Mouse (Mus musculus) WW6 (cell line): ENCODE data around the gene Dnm2.
"Not testable (repeated sequence)": the region's sequence is repeated elsewhere in the genome, so short reads cannot be mapped to it uniquely, and the experiment has no call there.

Source experiments
- DNase-seq: peaks from one replicate; pipeline ENCODE4 v3.0.0-alpha.2; 2013; ENCODE audit warnings: low read depth, low spot score

The Dnm2 gene

DNA sequence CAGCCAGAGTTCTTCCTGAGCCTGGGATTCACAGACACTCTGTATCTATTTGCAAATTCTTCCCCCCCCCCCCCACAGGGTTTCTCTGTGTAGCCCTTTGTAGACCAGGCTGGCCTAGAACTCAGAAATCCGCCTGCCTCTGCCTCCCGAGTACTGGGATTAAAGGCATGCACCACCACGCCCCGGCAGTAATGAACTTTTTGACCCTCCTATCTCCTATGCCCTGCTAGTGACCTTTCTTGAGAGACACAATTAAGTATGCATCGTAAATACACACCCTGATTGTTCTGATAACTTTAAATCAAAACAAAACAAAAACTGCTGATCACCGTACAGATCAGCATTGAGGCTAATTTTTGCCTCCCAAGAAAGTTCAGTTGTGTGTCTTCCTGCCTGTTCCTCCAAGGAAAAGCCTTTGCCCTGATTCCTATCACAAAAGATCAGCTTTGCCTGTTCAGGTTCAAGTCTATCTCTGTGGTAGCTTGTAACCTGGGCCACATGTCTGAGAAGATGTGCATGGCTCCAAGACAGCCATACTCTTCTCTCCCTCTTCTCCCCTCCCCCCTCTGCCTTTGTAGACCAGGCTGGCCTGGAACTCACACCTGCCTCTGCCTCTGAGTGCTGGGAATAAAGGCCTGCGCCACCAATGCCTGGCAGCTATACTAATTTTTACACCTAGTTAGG is 31.7 kb downstream of the Dnm2 start:
- no peak for DNase-seq

DNA sequence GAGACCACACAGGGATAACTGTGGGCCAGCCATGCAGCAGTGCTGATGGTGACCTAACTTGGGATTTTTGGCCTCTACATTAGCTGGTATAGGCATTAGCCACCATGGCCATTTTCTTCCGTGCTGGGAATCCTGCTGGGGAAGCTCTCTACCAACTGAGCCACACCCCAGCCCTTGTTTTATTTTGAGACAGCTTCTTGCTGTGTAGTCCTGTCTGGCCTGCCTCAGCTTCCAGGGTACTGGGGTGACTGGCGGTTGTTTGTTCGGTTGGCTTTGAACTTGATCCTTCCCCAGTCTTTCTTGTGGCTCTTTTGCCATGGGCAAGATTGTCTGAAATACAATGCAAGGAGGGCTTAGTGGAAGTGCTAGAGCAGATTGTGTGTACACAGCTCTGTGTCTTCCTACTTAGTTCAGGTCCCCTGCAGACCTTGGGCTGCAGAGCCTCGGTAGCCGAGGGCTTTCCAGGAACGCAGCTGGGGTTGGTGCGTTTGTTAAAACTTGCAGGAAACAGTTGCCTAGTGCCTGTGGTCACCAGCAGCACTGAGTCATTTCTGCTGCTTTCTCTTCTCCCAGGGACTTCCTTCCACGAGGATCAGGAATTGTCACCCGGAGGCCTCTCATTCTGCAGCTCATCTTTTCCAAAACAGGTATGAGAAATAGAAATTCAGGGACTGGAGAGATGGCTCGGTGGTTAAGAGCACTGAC is 32.4 kb downstream of the Dnm2 start:
- DNase-seq, result no peak

DNA sequence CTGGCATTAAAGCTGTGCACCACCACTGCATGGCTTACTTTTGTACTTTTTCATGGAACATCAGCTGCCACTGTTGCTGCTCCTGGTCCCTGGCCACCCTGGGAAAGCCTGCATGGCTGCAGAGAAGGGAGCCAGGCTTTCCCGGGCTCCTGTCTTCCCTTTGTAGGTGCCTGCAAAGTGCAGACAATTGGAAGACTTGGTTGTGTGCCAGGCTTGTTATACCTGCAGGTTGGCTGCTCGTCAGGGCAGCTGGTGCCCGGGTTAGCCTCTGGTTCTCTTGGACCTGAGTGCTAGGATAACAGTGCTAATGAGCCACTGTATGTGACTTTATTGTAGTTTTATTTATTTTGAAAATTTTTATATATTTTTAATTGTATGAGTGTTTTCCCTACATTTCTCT is 34.1 kb downstream of the Dnm2 start:
- DNase-seq, result no peak

- no peak for DNase-seq
Observed at GRCm38 (mm10) chr9:21460400-21460940, 35.8 kb downstream of the Dnm2 start.

- DNase-seq, result no peak
Observed at GRCm38 (mm10) chr9:21463138-21463590, 38.5 kb downstream of the Dnm2 start.

GRCm38 (mm10) chr9:21463766-21464564 is 39.3 kb downstream of the Dnm2 start:
- DNase-seq, result no peak

DNA sequence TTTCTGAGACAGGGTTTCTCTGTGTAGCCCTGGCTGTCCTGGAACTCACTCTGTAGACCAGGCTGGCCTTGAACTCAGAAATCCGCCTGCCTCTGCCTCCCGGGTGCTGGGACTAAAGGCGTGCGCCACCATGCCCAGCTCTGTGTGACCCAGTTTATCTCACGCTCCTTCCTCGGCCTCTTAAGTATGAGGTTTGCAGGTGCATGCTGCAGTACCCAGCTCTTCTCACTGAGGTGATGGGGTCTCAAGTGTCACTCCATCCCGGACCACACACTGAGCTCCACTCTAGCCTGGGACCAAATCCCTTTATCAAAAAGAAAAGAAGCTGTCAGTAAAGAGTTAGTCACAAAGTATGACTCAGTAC is 39.8 kb downstream of the Dnm2 start:
- not testable (repeated sequence) for DNase-seq

GRCm38 (mm10) chr9:21469032-21470024 is 44.6 kb downstream of the Dnm2 start:
- no peak for DNase-seq

DNA sequence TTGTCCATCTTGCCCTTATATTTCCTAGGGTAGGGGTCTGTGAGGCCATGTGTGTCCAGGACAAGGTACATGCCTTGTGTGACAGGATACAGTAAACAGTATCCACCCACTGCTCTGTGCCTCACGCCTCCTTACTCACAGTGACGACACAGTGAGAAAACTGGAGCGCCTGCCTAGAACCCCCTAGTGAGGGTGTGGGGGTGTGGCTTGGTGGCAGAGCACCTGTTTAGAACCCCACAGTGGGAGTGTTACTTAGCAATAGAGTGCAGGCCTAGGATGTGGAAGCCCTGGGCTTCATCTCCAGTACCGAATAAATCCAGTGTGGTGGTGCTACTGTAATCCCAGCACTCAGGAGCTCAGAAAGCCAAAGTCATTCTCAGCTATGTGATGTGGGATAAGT is 48.2 kb downstream of the Dnm2 start:
- DNase-seq, result no peak

DNA sequence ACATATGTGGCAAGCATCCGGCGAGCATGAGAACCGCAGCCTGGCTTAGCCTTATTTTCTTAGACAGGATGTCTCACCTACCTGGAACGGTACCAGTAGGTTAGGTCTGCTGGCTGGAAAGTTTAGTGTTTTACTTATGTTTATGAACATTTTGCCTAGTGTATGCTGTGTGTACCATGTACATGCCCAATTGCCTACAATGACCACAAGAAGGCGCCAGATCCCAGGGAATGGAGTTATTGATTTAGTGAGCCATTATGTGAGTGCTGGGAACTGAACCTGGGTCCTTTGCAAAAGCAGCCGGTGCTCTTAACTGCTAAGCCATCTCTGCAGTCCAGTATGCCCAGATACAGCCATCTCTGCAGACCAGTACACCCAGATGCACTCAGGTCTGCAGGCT is 53.0 kb downstream of the Dnm2 start:
- no peak for DNase-seq

DNA sequence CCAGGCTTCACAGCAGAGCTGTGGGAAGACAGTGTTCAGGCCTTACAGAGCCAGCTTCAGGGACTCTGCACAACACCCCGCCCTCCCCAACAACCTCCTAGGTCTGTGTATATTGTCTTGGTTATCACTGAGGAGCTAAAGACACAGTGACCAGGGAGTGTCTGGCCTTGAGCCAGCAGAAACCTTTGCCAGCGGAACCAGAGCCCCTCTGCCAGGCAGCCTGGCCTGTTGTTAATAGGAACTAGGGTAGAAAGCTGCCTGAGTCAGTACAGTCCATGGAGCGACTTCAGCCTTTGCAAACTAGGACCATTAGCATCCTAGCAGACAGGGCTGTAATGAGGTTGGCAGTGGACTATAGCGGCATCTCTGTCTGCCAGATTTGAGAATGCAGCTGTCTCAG is 59.4 kb downstream of the Dnm2 start:
- no peak for DNase-seq

DNA sequence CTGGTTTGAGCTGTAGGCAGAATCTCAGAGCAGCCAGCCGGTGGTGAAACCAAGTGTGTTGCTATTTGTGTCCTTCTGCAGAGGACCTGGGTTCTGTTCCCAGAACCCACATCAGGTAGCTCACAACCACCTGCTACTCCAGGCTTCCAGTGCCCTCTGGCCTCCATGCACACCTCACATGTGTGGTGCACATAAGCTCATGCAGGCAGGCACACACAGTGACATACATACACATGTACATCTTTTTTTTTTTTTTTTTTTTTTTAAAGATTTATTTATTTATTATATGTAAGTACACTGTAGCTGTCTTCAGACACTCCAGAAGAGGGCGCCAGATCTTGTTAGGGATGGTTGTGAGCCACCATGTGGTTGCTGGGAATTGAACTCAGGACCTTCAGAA is 63.5 kb downstream of the Dnm2 start:
- not testable (repeated sequence) for DNase-seq

DNA sequence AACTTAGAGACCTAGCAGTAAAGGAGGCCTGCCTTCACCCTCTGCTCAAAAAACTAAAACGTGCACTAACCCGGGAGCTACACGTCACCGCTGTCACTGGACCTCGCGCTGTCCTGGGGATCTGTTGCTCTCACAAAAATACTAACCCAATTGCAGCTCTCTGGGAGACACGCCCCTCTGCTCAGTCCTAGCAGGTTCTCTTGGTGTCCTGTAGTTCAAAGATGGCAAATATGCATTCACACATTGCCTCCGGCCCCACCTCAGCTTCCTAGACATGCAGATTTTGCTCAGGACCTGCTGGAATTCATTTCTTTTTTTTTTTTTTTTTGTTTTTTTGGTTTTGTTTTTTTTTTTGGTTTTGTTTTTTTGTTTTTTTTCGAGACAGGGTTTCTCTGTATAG is 66.0 kb downstream of the Dnm2 start:
- DNase-seq, result no peak

- DNase-seq, result no peak
Observed at GRCm38 (mm10) chr9:21493907-21494306, 69.2 kb downstream of the Dnm2 start.

GRCm38 (mm10) chr9:21494726-21495125 is 70.0 kb downstream of the Dnm2 start:
- no peak for DNase-seq

- no peak for DNase-seq
Observed at GRCm38 (mm10) chr9:21496308-21497049, 71.8 kb downstream of the Dnm2 start.

DNA sequence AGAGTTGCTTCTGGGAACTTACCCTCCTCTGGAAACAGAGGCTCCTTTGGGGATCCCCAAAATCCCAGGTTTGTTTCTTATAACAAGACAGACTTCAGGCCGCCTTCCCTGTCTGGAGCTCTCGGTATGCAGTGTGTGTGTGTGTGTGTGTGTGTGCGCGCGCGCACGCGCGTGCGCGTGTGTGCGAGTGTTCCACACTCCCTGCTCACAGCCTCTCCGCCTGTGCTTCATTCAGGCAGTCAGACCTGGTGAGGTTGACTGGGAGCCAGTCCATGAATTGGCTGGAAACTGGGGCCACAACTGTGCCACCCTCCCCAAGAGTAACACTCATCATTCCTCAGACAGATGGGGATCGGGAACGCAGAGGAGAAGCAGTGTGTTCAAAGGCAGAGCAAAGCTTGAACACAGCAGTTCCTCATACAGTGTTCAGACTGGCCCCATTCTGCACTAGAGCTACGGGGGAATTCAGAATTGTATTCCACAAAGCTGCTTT is 72.4 kb downstream of the Dnm2 start:
- DNase-seq, result no peak

DNA sequence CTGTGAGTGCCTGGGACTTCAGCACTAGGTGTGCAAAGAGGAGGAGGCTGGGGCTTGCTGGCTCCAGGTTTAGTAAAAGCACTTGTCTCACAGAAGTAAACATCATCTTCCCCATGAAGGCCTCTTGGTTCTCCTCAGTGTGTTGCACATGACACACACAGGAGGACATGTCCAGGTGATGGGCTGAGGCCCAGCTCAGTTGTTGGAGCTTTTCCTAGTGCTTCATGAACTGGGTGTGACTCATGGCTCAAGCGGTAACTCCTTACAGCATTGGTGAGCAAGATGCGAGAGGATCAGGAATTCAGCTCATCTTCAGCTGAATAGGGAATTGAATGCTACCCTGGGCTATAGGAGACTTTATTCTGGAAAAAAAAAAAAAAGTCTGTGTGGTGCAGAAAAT is 73.0 kb downstream of the Dnm2 start:
- DNase-seq, result no peak

DNA sequence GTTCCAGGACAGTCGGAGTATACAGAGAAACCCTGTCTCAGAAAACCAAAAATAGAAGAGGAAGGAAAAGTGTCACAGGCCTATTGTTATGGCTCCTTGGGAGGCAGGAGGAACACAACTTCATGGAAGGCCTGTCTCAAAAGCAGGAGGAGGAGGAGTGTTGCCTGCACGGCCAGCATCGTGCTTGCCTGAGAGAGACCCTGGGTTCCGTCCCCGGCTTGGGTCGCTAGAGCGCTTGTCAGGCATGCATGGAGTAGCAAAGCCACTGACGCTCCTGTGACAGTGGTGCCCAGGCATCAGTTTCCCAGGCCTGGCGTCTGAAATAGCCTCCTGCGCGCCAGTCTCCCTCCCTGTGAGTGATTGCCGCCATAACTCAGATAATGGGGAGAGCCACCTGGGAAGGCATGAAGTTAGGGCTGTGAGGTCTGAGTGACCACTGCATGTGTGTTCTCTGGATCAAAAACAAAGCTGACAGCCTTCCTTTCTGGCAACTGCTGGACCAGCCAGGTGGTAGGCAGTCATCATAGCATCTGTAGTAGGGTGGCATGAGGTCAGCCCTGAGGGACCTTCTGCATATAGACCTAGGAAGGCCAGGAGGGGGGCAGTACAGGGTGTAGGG is 73.7 kb downstream of the Dnm2 start:
- DNase-seq, result no peak

GRCm38 (mm10) chr9:21503352-21503751 is 78.6 kb downstream of the Dnm2 start:
- DNase-seq, result no peak
